Mouse (Mus musculus): ENCODE results near the gene C1qtnf6. TPM values are rescaled to one million over a fixed set of nuclear protein-coding genes. Genes with fewer than 3 reads are reported as not detected.
A peak's percentile ranks its signal among the peaks of the same experiment; 100 is the strongest.

C1qtnf6 gene
- total RNA-seq, 4 experiments from 2014 or later: 1.7 to 4.0 (median 2.0) TPM

DNA sequence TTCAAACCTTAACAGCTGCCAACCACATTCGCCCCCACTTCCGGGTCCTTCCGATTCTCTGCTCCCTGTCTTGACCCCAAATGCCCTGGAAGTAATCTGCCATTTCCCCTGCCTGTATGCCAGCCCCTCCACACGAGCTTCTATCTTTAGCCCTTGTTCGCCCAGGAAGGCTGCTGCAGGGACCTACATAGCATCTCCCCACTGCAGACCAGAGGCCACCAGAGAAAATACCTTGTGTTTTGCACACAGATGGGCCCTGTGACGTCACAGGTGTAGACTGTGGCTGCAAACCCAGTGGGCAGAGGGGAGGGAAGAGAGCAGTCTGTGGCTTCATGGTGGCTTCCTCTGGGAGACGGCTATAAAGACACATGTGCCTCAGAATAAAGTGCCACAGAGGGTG lies 13.0 kb downstream of the C1qtnf6 start:
- no peak for DNase-seq (ENCODE audit: low spot score in 2 of 2)

GRCm38 (mm10) chr15:78515759-78516158 lies 15.5 kb downstream of the C1qtnf6 start:
- no peak for DNase-seq (ENCODE audit: low spot score in 2 of 2)

DNA sequence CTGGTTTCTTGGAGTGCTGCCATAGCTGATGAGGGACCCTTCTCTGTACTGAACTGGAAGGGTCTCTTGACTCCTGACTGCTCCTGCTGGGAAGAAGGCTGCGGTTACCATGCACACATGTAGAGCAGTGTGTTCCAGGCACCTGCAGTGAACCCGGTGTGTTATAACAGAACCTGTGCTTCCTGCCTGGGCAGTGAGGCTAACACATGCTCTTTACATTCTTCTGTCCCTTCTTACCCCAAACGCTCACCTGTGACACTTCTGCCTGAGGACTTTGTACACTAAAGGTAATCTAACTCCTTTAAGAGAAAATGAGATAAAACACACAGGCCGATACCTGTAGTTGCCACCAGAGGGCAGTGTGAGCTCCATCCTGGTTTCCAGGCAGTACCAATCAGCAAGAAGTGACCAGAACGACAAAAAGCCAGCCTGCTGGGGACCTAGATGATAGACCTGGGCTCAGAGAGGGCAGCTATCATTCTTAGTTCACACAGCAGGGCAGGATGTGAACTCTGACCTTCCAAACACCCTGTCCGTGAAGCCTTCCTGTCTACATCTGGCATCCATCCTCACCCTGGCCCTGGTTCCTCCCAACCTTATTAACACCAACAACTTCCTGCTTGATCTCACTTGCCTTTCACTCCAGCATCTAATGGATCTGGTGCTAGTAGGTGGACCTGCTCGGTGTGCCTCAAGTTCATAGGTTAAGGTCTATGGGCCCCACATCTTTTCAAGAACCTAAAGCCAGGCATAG lies 16.6 kb downstream of the C1qtnf6 start:
- peak; percentile 51 to 84 for DNase-seq (ENCODE audit: low spot score in 2 of 2)

GRCm38 (mm10) chr15:78513019-78513418 lies 18.2 kb downstream of the C1qtnf6 start:
- DNase-seq (ENCODE audit: low spot score in 2 of 2): no peak

GRCm38 (mm10) chr15:78511951-78512350 lies 19.3 kb downstream of the C1qtnf6 start:
- no peak for DNase-seq (ENCODE audit: low spot score in 2 of 2)

- no peak for DNase-seq (ENCODE audit: low spot score in 2 of 2)
These were observed 20.5 kb downstream of the C1qtnf6 start for GRCm38 (mm10) chr15:78510736-78511135.

DNA sequence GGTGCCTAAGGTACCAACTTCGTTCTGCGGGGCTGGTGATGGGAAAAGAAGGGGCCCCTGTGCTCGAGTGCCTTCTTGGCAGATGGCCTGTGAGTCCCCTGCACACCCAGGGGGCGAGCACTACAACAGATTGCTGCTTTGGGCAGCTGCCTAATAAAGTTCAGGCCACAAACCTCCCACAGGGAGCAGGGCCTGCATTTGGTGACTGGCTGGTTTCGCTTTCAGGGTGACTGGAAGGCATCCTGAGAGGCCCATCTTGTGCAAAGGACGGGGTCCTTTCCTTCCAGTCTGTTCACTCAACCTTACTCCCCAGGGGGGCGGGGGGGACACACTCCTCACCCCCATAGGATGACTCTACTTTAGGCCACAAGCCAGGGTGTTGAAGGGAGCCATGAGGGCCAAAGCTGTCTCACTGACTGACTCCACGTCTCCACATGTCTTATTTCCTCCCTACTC lies 21.1 kb downstream of the C1qtnf6 start:
- no peak for DNase-seq (ENCODE audit: low spot score in 2 of 2)

DNA sequence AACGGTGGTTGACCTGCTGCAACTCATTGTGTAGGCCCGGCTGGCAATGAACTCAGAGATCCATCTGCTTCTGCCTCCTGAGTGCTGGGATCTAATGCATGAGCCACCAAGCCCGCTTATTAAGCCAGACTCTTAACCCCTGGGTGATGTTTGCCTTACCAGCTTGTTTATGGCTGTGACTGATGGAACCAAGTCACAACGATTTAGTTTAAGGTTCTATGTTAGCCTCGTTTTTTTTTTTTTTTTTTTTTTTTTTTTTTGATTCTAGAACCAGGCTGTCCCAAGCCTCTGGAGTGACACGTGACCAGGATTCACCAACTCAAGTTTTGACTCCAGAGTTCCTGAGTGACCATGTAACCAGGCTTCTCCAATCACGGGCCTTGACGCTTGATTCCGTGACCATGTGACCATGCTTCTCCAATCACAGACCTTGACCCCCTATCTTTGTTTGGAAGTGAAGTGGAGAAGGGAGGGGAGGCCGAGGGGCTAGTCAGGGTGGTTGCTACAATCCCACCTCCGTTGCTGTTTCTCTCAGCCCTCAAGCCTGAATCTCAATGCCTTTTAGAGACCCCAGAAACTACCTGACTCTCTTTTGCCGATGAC lies 21.8 kb downstream of the C1qtnf6 start:
- DNase-seq (ENCODE audit: low spot score in 2 of 2): no peak

- DNase-seq (ENCODE audit: low spot score in 2 of 2): no peak
These were observed 22.8 kb downstream of the C1qtnf6 start for GRCm38 (mm10) chr15:78508443-78508842.

DNA sequence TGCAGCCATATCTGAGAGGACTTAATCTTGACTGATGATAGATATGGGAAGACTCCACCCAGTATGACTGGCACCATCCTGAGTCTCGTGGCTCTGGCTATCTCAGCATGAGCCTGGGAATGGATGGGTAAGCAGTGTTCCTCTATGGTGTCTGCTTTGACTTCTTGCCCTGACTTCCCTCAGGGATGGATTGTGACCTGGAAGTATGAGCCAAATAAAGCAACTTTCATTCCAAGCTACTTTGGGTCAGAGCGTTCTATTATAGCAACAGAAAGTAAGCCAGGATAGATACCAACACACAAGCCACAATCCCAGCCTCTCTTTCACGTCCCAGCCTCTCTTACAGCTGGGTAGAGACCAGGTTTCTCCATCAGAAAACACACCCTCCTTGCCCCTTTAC lies 25.7 kb downstream of the C1qtnf6 start:
- no peak for DNase-seq (ENCODE audit: low spot score in 2 of 2)

DNA sequence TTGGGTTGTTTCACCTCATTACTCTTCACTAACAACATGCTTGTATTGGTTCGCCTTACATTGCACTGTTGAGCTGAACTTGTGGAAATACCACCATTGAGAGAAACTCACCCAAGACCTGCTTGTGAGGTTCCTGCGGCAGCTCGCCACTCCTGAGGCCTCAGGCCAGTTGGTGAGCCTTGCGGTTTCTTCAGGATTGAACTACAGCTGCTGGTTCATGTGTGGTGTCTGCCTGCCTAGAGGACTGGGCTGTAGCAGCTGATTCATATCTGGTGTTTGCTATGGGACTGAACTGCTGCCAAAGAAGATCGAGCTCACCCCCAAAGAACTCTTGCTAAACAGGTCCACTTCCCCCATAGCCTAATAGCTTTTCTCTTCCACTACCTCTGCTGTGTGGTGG lies 26.4 kb downstream of the C1qtnf6 start:
- no peak for DNase-seq (ENCODE audit: low spot score in 2 of 2)

GRCm38 (mm10) chr15:78504013-78504412 lies 27.2 kb downstream of the C1qtnf6 start:
- DNase-seq (ENCODE audit: low spot score in 2 of 2): no peak

DNA sequence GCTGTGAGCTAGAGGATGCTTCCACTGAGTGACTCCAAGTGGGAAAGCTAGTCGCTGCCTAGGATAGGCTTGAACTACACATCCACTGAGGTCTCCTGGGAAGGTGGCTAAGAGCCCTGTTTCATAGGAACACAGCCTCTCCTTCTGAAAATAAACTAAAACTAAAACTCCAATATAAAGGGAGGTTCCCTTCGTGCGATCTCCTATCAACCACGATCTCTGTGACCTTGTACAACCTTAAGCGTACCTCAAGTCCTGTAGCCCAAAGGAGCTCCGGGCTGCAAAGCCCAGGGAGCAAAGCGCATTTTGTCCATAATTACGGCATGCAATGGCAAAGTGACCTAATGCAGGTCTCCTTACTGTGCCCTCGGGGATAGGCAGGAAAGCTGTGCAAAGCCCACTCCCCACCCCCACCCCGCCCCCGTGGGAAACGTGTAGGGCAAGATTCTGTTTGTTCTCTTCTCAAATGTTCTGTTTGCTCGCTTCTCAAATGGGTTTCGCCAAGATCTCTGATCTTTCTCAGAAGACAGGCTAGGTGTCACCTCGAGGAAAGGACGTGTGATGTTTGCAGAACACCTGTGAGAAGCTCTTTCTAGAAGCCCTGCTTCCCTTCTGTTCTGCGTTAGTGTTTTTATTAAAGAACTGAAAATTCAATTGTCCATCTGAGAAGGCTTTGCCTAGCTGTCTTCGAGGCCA lies 28.6 kb downstream of the C1qtnf6 start:
- no peak for DNase-seq (ENCODE audit: low spot score in 2 of 2)

DNA sequence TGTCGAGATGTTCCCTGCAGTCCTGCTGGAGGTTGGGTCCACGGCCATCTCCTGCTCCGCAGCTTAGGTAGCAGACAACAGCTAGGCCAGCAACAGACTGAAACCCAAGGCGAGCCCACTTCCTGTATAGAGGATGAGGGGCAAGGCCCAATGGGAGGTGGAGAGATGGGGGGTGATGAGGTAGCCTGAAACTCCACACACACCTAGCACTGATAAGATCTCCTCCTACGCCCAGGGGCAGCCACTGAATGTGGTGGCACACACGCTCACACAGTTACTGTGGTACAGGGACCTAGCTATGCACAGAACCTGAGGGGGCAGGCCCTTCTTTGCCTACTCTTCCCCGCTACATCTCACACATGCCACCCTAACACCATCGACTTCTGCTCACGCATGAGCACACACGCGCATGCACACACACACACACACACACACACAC lies 36.2 kb downstream of the C1qtnf6 start, which contains the start of gene Il2rb:
Gene Il2rb (minus strand): TSS at position 304 of the 439 bp plus-strand sequence.
- no peak for DNase-seq (ENCODE audit: low spot score in 2 of 2)

DNA sequence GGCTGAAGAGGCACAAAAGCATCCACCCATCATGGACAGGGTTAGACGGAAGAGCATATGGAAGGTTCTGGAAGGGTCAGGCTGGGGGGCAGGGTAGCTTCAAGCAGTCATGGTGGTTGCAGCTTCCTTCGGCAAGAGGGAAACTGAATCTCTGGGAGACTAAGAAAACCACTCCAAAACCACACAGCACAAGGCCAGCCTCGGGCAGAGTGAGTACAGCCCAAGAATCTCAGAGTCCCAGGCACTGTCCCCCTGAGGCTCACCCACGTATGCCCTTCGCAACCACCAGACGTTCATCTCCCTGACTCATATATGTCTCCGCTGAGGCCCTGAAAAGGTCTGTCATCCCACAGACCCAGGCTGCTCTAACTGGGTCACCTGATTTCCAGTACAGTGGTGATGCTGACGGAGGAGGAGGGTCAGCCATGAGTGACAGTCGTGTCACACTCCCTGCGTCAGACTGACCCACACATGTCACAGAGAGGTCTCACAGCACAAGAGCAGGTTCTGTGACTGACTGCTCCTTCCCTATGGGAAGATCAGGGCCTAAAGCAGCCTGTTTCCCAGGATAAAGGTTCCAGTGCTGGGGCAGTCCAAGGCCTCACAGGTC lies 37.7 kb downstream of the C1qtnf6 start:
- no peak for DNase-seq (ENCODE audit: low spot score in 2 of 2)

DNA sequence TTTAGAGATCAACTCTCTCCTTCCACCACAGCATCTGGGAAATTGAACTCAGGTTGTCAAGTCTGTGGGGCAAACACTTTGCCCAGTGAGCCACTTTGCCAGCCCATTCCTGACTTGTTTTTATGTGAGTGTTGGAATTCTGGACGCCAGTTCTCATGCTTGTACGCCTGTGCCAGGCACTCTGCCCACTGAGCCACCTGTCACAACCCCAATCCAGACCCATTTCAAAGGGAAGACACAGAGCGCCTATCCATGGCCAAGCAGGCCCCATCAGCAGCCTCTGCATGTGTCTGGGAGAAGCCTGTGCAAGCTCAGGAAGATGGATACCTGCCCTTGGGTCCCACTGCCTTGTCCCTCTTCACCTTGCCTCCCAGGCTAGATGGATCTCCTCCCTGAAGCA lies 39.9 kb downstream of the C1qtnf6 start:
- no peak for DNase-seq (ENCODE audit: low spot score in 2 of 2)

DNA sequence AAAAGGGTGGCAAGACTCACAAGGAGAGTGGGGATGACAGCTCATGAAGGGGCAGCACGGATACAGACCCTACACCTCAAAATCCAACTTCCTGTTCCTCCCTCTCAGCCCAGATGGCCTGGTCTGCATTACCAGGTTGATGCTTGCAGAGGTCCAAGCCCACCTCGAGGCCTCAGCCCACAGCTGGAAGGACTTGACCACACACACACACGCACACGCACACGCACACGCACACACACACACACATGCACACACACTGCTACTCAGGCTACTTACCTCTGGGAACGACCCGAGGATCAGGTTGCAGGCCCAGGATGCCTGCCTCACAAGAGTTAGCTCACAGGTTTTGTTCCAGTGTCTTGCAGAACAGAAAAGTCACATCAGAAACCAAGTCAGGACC lies 41.3 kb downstream of the C1qtnf6 start:
- DNase-seq (ENCODE audit: low spot score in 2 of 2): no peak

GRCm38 (mm10) chr15:78489248-78489647 lies 42.0 kb downstream of the C1qtnf6 start:
- DNase-seq (ENCODE audit: low spot score in 2 of 2): no peak

- no peak for DNase-seq (ENCODE audit: low spot score in 2 of 2)
These were observed 44.1 kb downstream of the C1qtnf6 start for GRCm38 (mm10) chr15:78487066-78487465.

DNA sequence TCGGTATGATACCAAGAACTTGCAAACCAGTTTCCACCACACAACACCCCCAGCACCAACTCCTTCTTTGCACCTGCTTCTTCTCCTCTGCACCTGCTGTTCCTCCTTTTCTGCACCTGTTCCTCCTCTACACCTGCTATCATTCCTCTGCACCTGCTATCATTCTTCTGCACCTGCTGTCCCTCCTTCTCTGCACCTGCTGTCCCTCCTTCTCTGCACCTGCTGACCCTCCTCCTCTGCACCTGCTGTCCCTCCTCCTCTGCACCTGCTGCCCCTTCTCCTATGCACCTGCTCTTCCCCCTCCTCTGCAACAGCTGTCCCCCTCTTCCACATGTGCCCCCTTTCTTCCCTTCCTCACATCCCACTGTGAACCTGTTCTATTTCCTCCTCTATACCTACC lies 44.7 kb downstream of the C1qtnf6 start:
- DNase-seq (ENCODE audit: low spot score in 2 of 2): no peak

DNA sequence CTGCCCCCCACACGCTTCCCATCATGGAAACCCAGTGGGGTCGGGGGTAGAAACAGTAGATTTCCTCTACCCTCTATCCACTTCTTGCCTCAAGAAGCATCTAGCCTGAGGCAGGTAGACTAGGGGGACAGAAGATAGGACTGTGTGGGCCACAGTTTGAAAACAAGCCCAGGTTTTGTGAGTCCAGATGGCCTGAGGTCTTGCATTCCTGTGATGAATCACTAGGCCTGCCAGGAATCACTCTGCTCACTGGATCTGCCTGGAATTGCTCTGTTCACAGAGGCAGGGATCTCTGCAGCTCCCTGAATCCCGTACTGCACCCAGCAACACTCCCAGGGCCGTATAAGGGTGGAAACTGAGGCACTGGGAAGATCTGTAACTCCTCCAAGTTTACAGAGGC lies 47.9 kb downstream of the C1qtnf6 start:
- DNase-seq (ENCODE audit: low spot score in 2 of 2): no peak

DNA sequence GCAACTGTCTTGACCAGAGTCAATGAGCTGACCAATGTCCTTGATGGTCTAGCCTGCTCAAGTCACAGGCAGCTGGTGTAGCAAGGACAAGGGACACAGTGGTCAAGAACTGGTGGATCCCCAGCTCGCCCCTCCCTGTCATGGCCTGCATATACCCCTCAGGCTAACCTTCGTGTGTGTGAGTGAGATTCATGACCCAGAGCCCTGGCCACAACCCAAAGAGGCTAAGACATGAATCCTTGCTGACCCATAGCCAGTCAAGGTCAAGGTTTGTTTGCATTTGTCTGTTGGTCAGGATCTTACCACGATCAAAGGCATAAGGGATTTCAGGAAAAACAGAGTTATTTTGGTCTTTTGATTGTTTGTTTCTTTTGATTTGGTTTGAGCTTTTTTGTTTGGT lies 48.7 kb downstream of the C1qtnf6 start:
- DNase-seq (ENCODE audit: low spot score in 2 of 2): no peak

All from left cerebral cortex, adult 8-10 months (tissue).